Mouse (Mus musculus) v-Abl transformed pro-B cells (cell line): ENCODE measurements around the gene Clip2.

Experiments
- in situ Hi-C, 2 experiments: fragments of 400-800 bp; cut with MboI; formaldehyde crosslinking; loops; one replicate each; pipeline ENCODE4 v1.15.1; 2025; ENCODE audit not compliant: unreplicated experiment in 2 of 2

Gene Clip2

DNA sequence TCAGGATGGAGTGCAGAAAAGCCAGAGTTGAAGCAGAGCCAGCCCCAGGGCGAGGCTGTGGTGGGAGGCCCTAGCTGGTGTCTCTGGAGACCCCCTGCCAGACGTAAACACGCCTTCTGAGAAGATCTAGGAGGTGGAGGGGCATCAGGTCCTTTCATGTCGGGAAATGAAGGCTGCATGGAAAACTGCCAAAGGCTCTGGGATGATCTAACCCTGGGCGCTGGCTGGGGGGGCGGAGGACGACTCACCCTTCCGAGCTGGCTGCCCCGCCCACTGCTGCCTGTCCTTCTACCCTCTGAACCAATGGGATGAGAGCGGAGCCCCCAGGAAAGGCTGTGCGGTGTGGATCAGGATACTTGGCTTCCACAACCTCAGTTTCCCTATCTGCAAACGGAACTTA lies 112.1 kb downstream of the Clip2 start:
- in situ Hi-C loops = no loop called here

DNA sequence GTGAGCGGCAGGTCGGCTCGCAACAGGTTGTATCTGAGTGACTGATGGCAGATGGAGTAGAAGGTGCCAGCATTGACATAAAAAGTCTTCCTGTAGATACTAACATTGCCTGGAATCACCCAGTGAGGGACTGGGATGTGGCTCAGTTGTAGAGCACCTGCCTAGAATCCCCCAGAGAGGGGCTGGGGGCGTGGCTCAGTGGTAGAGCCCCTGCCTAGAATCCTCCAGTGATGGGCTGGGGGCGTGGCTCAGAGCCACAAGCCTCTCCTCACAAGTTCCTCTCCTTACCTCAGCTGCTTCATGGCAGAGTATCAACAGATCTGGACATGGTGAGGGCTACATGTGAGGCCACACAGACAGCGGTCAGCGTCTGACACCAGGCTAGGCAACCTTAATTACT lies 112.8 kb downstream of the Clip2 start:
- in situ Hi-C loops = no loop called here
